Mouse (Mus musculus): ENCODE results near the gene Zfp974. TPM values are rescaled to one million over a fixed set of nuclear protein-coding genes. Genes with fewer than 3 reads are reported as not detected.
A peak's percentile ranks its signal among the peaks of the same experiment; 100 is the strongest.
"Not testable (repeated sequence)": the region's sequence is repeated elsewhere in the genome, so short reads cannot be mapped to it uniquely, and the experiment has no call there.

Gene Zfp974
- 10 to 100 TPM; 14.2 to 16.5 TPM for total RNA-seq (2021)
- long read RNA-seq, experiment 1, partial matches to known transcripts, result 1 of 5 reads
- long read RNA-seq, experiment 1, other reads (novel, unspliced or antisense), result 4 of 5 reads
- long read RNA-seq, experiment 2, partial matches to known transcripts, result 1 of 7 reads
- long read RNA-seq, experiment 2, other reads (novel, unspliced or antisense), result 6 of 7 reads

DNA sequence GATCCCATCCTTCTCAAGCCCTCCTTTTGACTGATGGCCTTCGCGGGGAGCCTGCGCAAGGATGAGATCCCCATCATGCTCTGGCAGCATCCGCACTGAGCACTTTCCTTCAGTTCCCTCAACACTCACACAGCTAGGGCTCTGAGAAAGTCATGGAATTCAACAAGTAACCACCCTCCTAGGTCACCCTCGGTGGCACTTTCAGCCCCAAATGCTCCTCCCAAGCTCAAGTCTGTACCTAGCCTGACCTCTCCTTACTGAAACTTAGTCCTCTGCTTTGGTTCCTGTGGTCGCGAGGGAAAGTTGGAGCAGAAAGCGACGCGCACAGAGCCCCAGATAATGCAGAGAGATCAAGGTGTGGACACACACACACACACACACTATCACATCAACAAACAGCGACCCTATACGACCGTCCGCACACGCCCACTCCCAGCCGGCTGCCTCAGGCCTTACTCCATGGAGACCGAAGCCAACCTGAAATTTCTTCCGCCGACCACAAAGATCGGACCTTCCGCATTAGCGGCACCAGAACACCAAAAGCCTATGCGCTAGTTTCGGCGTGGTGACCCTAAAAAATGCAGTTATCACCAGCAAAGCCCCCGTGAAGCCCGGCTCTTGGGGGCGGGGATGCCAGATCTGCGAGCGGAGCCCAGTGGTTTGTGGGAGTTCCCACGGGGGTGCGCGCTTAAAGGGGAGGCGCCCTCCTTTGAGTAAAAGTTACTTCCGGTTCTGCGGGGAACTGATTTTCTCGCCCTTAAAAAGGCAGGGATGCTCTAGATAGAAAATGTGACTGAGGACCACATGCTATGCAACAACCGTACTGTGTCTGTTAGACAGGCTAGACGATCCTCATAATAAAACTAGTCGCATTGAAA, at the start of gene Zfp974:
Gene Zfp974, minus strand, starts transcription at position 643 of the 878 bp plus-strand sequence.
- DNase-seq (ENCODE audit: low spot score in 2 of 2), result peak; percentile 55 to 66

DNA sequence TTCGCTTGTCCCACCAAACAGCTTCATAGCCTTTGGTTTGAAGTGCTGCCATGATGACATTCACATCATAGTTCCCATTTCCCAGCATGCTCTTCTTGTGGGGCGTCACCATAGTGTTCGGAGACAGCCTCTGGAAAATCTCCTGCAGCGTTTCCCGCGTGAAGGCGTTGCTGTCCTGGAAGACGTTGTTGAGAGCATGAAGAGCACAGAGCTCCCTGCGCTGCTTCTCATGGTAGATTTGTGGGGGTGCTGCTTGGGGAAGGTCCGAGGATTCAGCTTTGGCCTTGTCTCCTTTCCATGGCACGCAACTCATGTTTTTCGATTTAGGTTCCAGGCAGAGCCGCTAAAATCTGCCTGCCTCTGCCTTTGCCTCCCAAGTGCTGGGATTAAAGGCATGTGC, 20.2 kb upstream of the Zfp974 start:
- not testable (repeated sequence) for DNase-seq (ENCODE audit: low spot score in 2 of 2)

DNA sequence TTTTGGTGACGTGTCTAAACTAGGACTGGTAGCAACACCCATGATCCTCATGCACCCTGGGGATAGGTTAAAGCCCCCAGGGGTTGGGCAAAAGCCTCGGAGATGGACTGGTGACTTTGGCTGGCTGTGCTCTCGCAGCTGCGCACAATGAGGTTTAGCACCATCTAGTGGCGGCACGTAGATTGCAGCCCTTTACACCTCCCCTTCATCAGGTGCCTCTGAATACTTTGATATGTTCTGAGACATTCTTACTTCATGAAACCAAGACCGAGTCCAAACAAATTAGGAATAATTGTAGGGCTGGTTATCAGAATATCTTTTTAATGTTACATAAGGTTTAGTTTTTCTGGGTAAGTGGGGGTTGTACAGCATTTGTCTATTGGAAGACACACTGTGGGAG, 12.6 kb upstream of the Zfp974 start:
- DNase-seq (ENCODE audit: low spot score in 2 of 2), result peak in 1 of 2 experiments; percentile 10

DNA sequence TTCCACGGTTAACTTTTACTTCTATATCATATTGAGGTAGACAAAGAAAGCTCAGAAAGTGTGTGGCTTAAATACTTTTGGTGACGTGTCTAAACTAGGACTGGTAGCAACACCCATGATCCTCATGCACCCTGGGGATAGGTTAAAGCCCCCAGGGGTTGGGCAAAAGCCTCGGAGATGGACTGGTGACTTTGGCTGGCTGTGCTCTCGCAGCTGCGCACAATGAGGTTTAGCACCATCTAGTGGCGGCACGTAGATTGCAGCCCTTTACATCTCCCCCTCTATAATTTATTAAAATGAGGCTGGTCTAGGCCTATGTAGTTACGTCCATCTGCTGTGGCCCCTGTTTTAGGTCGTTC, 4.5 kb upstream of the Zfp974 start:
- DNase-seq (ENCODE audit: low spot score in 2 of 2), result not testable (repeated sequence)

DNA sequence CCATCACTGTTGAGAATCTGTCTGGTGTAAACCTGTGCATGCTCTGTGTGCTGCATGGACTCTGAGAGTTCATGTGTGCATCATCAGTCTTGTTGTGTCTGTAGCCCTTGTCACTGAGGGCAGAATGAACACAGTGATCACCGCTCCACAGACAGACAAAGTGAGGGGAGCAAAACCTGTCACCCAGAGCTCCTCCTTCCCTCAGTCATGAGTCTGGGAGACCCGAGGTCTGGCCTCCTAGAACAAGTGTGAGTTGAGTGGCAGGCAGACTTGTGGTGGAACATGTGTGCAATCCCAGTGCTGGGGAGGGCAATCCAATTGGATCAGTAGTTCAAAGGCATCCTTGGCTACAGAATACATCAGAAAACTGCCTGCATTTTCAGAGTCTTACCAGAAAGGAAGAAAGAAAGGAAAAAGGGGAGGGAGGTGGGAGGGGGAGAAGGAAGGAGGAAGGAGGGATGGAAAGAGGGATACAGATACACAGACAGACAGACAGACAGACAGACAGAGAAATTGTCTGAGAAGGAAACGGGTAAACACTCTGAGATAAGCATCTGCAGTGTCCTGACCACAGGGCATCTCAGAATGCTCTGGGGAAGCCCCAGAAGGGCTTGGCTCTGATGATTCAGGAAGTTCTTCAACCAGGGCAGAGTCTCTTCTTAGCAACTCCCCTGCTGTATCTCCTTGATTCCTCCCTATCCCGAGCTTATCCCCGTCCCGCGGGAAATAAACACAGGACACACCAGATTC, 4.0 kb upstream of the Zfp974 start:
- no peak for DNase-seq (ENCODE audit: low spot score in 2 of 2)

DNA sequence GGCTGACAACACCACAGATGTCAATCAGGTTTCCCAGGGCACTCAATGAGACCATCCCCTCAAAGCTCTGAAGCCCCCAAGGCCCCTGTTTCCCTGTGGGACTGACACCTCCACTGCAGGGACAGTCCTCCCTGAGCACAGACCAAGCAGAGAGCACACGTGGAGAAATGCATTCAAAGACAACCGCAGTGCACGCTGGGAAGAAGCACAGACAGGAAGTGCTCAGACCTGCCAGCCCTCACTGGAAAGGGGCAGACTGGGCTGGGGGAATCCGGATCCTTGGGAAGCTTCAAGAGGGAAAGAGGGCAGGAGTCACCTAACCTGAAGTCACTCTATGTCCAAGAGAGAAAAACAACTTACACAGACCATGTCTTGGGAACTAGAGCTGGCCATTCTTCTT, 2.2 kb downstream of the Zfp974 start:
- DNase-seq (ENCODE audit: low spot score in 2 of 2), result not testable (repeated sequence)

DNA sequence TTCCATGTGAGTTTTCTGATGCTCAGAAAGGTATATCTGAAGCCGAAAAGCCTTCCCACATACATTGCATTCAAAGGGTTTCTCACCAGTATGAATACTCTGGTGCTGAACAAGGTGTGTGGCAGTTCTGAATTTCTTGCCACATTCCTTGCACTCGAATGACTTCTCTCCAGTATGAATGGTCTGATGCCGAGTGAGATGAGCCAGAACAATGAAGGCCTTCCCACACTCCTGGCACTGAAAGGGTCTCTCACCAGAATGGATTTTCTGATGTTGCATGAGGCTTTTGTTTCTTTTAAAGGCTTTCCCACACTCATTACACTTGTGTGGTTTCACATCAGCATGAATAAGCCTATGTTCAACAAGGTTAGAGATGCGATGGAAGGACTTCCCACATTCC, 18.3 kb downstream of the Zfp974 start:
- DNase-seq (ENCODE audit: low spot score in 2 of 2), result not testable (repeated sequence)

DNA sequence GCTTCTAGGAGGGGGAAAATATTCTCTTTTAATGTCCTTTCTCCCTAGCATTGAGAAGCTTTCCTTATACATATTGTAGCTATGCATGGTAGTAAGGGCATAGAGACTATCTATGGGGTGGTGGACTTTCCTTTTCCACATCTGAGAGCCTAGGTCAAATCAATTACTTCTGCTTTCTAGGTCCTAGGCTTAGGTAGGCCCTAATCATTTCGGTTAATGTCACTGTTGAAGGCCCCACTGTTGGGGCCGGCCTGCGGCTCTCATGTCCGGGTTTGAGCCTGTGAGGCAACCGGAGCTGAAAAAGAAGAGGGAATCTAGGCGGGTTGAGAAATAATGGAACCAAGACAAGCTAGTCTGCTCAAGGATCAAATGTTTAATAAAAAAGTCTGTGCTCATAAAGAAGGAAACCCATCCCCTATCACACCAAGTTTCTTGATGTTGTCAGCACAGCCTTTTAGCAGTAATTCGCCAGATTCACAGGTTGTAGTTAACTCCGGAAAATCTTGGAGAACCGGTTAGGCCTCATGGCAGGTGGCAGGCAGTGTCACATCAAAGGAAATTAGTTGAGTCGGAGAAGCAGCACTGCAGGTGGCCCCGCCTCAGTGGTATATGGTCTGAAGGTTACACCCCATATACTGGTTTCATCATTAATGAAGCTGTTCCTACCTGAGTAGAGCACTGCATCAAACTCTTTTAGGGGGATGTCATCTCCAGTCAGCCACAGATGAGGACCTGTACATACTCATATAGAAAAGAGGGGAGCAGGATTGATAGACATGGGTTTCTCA, 24.0 kb downstream of the Zfp974 start:
- DNase-seq (ENCODE audit: low spot score in 2 of 2), result no peak

DNA sequence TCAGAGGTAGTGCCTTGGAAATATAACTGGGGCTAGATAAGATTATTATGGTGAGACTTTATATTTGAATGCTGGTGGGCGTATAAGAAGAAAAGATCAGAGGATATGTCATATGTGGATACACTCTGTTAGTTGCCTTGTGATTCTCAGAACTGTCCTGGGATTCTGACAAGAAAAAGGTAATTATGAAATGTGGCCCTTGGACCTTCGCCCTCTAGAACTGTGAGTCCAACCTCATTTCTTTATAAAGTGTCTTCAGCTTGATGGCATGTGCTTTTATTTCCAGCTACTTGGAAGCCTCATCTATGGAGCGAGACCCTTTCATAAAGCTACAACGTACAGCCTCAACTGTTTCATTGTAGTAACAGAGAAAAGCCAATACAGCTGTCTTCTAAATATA, 28.7 kb downstream of the Zfp974 start:
- DNase-seq (ENCODE audit: low spot score in 2 of 2), result no peak

DNA sequence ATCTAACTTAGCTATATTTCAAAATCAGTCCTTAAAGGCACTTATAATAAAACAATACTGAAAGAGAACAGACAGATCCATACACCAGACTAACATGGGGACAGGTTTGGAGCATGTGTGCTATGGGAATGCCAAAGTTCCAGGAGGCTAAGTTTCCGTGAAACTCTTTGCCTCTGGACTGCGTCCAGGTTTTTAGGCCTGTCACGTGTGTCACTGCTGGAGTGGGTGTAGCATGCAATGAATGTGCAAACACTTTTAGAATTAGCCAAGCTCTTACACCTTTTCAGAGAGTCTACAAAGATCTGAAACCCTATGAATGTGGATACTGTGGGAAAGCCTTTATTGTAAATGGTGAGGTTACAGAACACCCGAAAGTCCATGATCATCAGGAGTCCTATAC, 47.5 kb downstream of the Zfp974 start:
- no peak for DNase-seq (ENCODE audit: low spot score in 2 of 2)

DNA sequence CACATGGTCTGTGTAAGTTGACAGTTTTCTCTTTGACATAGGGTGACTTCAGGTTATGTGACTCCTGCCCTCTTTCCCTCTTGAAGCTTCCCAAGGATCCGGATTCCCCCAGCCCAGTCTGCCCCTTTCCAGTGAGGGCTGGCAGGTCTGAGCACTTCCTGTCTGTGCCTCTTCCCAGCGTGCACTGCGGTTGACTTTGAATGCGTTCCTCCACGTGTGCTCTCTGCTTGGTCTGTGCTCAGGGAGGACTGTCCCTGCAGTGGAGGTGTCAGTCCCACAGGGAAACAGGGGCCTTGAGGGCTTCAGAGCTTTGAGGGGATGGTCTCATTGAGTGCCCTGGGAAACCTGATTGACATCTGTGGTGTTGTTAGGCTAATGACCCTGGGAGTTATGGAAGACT, 66.7 kb downstream of the Zfp974 start:
- not testable (repeated sequence) for DNase-seq (ENCODE audit: low spot score in 2 of 2)

DNA sequence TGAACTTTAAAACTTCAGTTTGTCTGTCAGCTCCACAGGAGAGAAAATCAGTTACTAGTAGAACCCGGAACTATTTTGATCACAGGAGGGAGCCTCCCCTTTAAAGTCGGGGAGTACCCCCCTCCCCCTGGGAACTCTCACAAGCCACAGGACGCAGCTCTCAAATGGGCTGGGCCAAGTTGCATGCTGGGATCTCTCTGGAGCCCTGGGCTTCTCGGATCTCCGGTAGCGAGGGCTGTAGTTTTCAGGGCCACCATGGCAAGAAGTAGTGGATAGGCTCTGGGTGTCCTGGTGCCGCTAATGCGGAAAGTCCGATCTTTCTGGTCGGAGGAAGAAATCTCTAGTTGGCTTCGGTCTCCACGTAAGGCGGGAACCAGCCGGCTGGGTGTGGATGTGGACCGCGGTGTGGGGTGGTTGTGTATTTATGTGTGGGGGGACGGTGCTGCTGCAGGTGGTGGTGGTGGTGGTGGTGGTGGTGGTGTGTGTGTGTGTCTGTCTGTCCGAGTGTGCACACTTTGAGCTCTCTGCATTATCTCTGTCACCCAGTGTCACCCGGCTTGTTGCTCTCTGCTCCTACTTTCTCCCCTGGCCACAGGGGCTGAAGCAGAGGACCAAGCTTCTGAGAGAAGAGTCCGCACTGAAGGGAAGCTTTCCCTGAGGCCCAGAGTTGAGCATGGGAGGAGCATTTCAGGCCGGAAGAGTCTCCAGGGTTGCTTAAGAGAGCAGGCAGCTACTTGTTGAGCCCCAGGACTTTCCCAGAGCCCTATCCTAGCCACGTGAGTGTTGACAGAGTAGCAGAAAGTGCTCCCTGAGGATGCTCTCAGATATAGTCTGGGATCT, 68.6 kb downstream of the Zfp974 start:
- peak; percentile 47 to 71 for DNase-seq (ENCODE audit: low spot score in 2 of 2)

DNA sequence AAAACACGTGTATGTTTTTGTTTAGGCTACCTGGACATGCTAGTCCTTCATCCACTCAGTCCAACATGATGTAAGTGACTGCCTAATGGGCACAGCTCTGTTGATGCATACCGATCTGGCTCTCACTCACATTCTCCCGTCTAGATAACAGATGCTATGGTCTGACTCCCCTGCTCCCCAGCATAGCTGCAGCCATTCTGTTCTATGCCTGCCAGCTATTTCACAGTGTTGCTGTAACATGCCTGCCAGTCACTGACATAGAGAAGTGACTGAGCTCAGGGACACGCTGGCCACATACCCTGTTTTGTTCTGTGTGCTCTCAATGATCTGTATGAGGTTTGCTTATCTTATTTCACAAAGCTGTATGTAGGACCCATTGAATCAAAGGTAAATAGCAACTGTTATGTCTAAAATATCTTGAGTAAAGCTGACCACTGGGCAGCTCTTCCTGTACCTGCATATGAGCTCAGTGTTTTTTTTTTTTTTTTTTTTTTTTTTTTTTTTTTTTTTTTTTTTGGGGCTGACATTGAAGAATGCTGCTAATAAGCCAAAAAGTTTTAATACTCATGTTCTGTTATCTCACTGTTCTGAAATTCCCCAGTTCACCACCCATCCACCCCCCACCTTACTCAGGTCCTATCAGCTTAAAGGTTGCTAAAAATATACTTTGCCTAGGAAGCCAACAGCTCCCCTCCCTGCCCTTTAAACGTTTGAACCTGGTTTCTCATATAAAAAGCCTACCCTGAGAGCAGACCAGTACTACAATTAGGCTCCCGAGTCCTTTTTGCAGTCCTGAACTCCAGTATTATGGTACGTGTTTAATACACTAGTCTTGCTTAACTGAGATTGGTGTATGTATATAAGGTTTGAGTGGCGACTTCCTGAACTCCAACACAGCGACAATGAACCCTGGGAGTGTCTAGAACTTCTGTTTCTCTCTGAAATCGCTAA, 69.7 kb downstream of the Zfp974 start:
- DNase-seq (ENCODE audit: low spot score in 2 of 2), result no peak

Other genes starting within 250 kb of the Zfp974 start
- gene Zfp607b, start 240.1 kb downstream of the Zfp974 start, total RNA-seq (2021), result 10 to 100 TPM in 1 of 2 experiments, 1 to 10 TPM in 1; 7.3 to 10.3 TPM
- 10 to 100 TPM; 32.5 to 37.0 TPM for gene Zfp60, start 198.1 kb downstream of the Zfp974 start, total RNA-seq (2021)
- gene Zfp626, start 122.3 kb downstream of the Zfp974 start, total RNA-seq (2021), result 1 to 10 TPM; 7.2 to 9.0 TPM
- gene Zfp59, start 90.9 kb downstream of the Zfp974 start, total RNA-seq (2021), result 1 to 10 TPM; 3.7 to 4.1 TPM
- gene Zfp607a, start 71.9 kb downstream of the Zfp974 start, total RNA-seq (2021), result 1 to 10 TPM; 2.2 TPM
- 10 to 100 TPM; 20.5 to 21.0 TPM for gene Zfp780b, start 49.7 kb upstream of the Zfp974 start, total RNA-seq (2021)
- 1 to 10 TPM; 4.7 to 4.9 TPM for gene Zfp850, start 84.7 kb upstream of the Zfp974 start, total RNA-seq (2021)
- 100 to 1,000 TPM; 121 to 126 TPM for gene Psmc4, start 120.6 kb upstream of the Zfp974 start, total RNA-seq (2021)
- 1 to 10 TPM; 1.3 to 2.2 TPM for gene Fcgbp, start 141.8 kb upstream of the Zfp974 start, total RNA-seq (2021)
- under 1 TPM; 0.05 to 0.12 TPM for gene 9530053A07Rik, start 200.0 kb upstream of the Zfp974 start, total RNA-seq (2021)
- 10 to 100 TPM; 53.0 to 58.7 TPM for gene Fbl, start 240.2 kb upstream of the Zfp974 start, total RNA-seq (2021)